Mouse (Mus musculus): ENCODE results near the gene Dusp7.

DNA sequence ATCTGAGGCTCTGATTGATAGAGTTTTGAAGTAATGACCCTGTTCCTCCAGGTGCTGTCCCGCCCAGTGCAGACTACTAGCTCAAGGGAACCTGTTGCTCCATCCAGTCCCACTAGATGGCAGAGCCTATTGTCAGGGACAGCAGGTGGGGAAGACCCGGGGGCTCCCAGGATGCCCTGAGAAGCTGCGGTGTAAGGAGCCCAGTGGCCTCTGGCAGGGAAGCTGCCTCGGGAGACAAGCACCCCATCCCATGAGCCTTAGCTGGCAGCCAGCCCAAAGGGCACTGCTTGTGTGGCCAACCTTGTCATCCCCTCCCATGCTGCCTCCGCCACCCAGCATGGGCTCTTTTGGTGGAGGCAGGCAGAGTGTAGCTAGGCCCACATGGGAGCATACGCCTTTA, 17.3 kb upstream of the Dusp7 start:
- TF ChIP-seq GATA1 (IDR thresholded peaks at IDR 0.05; ENCODE audit: low read length) (no peak), TAL1 (IDR thresholded peaks at IDR 0.05; ENCODE audit: low read length) (no peak)

Data from erythroblast, embryonic 14.5 days (primary cell).